Mouse (Mus musculus) brain, embryonic 14.5 days (tissue): Measurements from ENCODE around the gene Tmc2.

Experiments
- CTCF ChIP-seq: fragments of 200-500 bp; IDR thresholded peaks from 2 replicates; pipeline ENCODE4 v1.5.1; 2012; ENCODE audit warnings: inconsistent platforms, mild to moderate bottlenecking, moderate library complexity, borderline replicate concordance; ENCODE audit not compliant: insufficient read depth, insufficient read length; ENCODE audit errors: extremely low read depth
- POLR2A ChIP-seq: fragments of 200-500 bp; IDR thresholded peaks from 2 replicates; pipeline ENCODE4 v1.6.1; 2012; ENCODE audit warnings: mild to moderate bottlenecking, inconsistent platforms, borderline replicate concordance; ENCODE audit not compliant: poor library complexity, insufficient read depth, insufficient read length, severe bottlenecking; ENCODE audit errors: extremely low read depth

DNA sequence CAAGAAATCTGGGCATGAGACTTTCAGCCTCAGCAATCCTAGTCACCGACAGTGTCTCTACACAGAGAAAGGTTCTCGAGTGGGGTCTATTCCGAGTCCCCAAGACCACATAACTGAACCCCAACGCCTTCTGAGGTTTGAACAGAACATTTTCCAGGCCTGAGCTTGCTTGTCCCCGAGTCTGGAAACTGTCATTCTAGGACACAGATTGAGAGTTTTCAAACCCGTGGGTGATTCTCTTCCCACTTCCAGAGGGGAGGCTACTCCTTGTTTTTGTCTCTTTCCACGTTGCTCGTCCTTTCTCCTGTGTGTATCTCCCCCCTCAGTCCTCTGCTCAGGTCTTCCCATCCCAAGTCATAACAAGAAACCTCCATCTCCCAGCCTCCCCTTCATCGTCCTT, 102.6 kb downstream of the Tmc2 start:
- TF ChIP-seq POLR2A (no peak), CTCF (no peak)
